Mouse (Mus musculus) lung, postnatal 0 days (tissue): ENCODE measurements at regions not wholly inside any gene's neighbourhood (a gene's known extent, or its start where the extent isn't known, plus 50 kb on each side); places are given as distances from the start of the nearest gene placed in this dataset.

ENCODE experiments used
- CTCF ChIP-seq: IDR thresholded peaks from 2 replicates; pipeline ENCODE4 v1.5.1; 2016; ENCODE audit warnings: antibody characterized with exemption, mild to moderate bottlenecking
- EP300 ChIP-seq: IDR thresholded peaks from 2 replicates; pipeline ENCODE4 v1.6.1; 2016; ENCODE audit warnings: antibody characterized with exemption, mild to moderate bottlenecking, control low read depth

DNA sequence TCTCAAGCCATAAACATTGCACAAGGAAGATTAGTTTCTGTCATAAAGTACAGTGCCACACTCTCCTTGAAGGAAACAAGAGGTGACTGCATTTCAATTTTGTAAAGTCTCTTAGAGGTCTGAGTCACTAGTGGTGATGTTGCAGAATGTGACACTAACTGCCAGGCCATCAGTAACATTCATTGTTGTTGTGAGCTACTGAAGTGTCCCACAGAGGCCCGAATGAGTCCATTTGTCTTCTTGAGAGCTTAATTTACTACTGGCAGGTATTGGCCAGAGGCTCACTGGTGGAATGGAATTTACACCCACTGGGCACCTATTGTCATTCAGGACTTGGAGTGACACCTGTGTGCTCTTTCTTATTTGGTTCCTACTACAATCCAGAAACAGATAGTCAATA is 299.0 kb downstream of the Fam84b start:
- TF ChIP-seq CTCF (no peak), EP300 (no peak)
